In the genomic region with DNA sequence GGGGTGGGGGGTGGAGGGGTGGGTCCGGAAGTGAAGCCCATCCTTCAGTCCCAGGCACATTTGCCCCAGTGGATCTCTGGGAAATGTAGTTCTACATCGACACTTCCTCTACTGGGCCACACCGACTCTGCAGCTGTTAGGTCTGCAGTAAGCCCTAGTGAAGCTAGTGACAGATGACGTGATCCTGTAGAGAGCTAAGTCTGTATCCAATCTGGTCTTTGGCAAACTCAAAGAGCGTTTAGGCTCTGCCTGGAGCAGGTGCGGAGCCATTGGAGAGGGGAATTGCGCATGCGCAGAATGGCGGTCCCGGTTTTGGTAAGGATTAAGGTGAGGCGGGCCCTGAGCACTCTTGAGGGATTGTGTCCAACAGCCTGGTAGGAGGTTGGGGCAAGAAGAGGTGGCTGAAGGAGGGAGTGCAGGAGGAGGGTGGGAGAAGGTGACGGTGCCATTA, we compare ENCODE assay signal across 8 mouse cellular contexts. TPM values are rescaled to one million over a fixed set of nuclear protein-coding genes. Genes with fewer than 3 reads are reported as not detected.
DNase-seq lines count a peak whose midpoint lies in the region; ATAC-seq and TF ChIP-seq lines count a peak whose summit lies in the region.

A gene (plus strand): TSS at position 102 of the 451 bp plus-strand sequence.

- H3K27me3 ChIP-seq in hindbrain, postnatal 0 days (ENCODE audit: insufficient read depth, low read length) = no peaks in the 10 kb centered on the region

- H3K27ac ChIP-seq in gastrocnemius, adult 2 months = peak within 1 kb of the TSS; percentile 96
- peak within 1 kb of the TSS; percentile 87 for H3K27ac ChIP-seq in hindbrain, postnatal 0 days

- peak within 1 kb of the TSS; percentile 68 for H3K4me2 ChIP-seq in hindbrain, postnatal 0 days (ENCODE audit: low read depth, low read length)

- under 1% methylated on average over 12 of the region's 12 CpGs for WGBS in hindbrain, postnatal 0 days

- ATAC-seq in common myeloid progenitor, adult 5-6 weeks (replicated peaks; ENCODE audit: low read depth, poor library complexity, severe bottlenecking) = peak; percentile 57
- ATAC-seq in hindbrain, postnatal 0 days = peak; percentile 81

- H3K36me3 ChIP-seq in hindbrain, postnatal 0 days (ENCODE audit: insufficient read depth, low read length) = peaks cover 23% of the 10 kb centered on the region

- H3K9me3 ChIP-seq in hindbrain, postnatal 0 days (ENCODE audit: low read length) = no peaks in the 10 kb centered on the region

- DNase-seq in ZHBTc4 (ENCODE audit: low read depth, low spot score) = peak; percentile 94
- DNase-seq in gastrocnemius, adult 2 months = peak; percentile 91
- DNase-seq in hindbrain, postnatal 0 days (ENCODE audit: low spot score) = peak; percentile 95
- peak; percentile 92 to 94 for DNase-seq in left cerebral cortex, adult 18-20 months (ENCODE audit: low spot score in 2 of 2)
- DNase-seq in lung, postnatal 4 days = peak; percentile 88
- DNase-seq in retina, postnatal 7 days (ENCODE audit: low read depth, low spot score) = peak; percentile 83
- peak; percentile 82 for DNase-seq in urinary bladder, adult 18-20 months (ENCODE audit: low spot score in 2 of 2)

- H3K4me1 ChIP-seq in hindbrain, postnatal 0 days (ENCODE audit: insufficient read depth, low read length) = peaks cover 6% of the 10 kb centered on the region

- intact Hi-C loops in gastrocnemius, adult 2 months (cut with DNase I) = loop anchor here (2.0 to 10.0 kb wide), 2 partner anchors 25 to 555 kb away; a partner anchor contains a TSS

- peak within 1 kb of the TSS; percentile 45 for H3K9ac ChIP-seq in hindbrain, postnatal 0 days (replicated peaks; ENCODE audit: low read length)

- TF ChIP-seq CTCF in gastrocnemius, adult 2 months (IDR thresholded peaks at IDR 0.05) = no peak
- TF ChIP-seq CTCF in hindbrain, postnatal 0 days (IDR thresholded peaks at IDR 0.05; ENCODE audit: low read depth) = no peak; the same call in 1 of the 2 replicates

- peak within 1 kb of the TSS; percentile 72 for H3K4me3 ChIP-seq in gastrocnemius, adult 2 months
- peak within 1 kb of the TSS; percentile 47 for H3K4me3 ChIP-seq in hindbrain, postnatal 0 days (ENCODE audit: low read length)

RNA-seq across cellular contexts. Expression of the gene that starts here (rescaled TPM):
- total RNA-seq in common myeloid progenitor, adult 5-6 weeks (2017) = 11.7 and 16.1 TPM in 2 replicates
- total RNA-seq in gastrocnemius, adult 2 months (2021) = 1 to 10 TPM; 4.1 to 4.2 TPM
- 6.1 and 7.2 TPM in 2 replicates for total RNA-seq in hindbrain, postnatal 0 days (2014; rRNA removed)
- 14.3 and 14.5 TPM in 2 replicates for polyA plus RNA-seq in hindbrain, postnatal 0 days (2015; fragmentation: Nextera tagmentation; extraction: Ambion mirVana)
- total RNA-seq in left cerebral cortex, adult 18-20 months (2021) = 10 to 100 TPM; 15.5 to 15.7 TPM

Comparison
In these comparisons a context has a peak if more than half of its experiments do, and no peak if none do; other contexts are left out.
1. Peak in every context shown above with its lines: DNase-seq, ATAC-seq, H3K4me3 ChIP-seq and H3K27ac ChIP-seq.